Mouse (Mus musculus) ES-E14 (cell line): ENCODE measurements around the gene Eya3.

Experiments
- MAFK ChIP-seq: IDR thresholded peaks from 2 replicates; pipeline ENCODE4 v1.6.1; 2014; ENCODE audit warnings: mild to moderate bottlenecking, low read depth, low read length, inconsistent platforms; ENCODE audit not compliant: insufficient read depth
- ZNF384 ChIP-seq: IDR thresholded peaks from 2 replicates; pipeline ENCODE4 v1.6.1; 2012; ENCODE audit warnings: low read depth, low read length, inconsistent platforms

DNA sequence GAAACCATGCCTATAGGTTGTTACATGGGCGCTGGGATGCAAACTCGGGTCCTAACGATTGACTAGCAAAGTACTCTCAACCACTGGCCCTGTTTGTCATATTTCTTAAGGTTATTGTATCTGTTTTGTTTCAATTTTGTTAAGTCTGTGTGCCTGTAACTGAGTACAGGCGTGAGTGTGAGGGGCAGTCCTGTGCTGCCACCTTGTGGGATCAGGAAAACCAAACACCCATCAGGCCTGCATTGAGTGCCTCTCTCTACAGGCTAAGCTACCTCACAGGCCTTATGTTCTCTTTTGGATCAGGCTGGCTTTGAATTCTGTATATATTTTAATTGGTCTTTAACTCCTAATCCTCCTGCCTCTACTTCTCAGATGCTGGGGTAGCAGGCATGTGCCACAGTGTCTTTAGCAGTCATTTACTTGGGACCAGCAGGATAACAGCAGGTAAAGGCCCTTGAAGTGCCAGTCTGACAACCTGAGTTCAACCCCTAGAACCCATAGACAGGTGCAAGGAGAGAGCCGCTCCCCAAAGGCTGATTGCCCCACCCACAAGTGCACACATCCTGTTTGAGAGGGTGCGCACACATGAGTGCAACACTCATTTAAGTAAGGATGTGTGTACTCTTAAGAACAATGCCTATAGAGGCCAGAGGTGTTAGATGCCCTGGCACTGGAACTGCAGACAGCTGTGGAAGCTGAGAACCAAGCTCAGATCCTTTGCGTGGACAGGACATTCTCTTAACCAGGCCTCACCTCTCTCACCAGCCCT, 38.2 kb downstream of the Eya3 start:
- TF ChIP-seq ZNF384 (no peak), MAFK (no peak)
